Mouse (Mus musculus) heart, postnatal 4 days (tissue): ENCODE results near the gene Dgkq. TPM values are rescaled to one million over a fixed set of nuclear protein-coding genes. Genes with fewer than 3 reads are reported as not detected.

ENCODE experiments used
- total RNA-seq, 2 experiments: library from RNA; stranded (reverse); gene quantifications; 2 replicates each; pipeline ENCODE4 v1.2.3; 2021

Gene Dgkq
- total RNA-seq, 2 experiments from 2014 or later, result 11.8 to 16.2 TPM

Other genes with a start within 250 kb of the Dgkq start
- 100 to 1,000 TPM; 674 to 726 TPM for gene Atp5k, start 235.2 kb downstream of the Dgkq start, total RNA-seq
- gene Mfsd7a, start 220.8 kb downstream of the Dgkq start, total RNA-seq, result under 1 TPM; 0.64 to 0.70 TPM
- 10 to 100 TPM; 61.1 to 64.9 TPM for gene Pcgf3, start 208.4 kb downstream of the Dgkq start, total RNA-seq
- gene Cplx1, start 119.6 kb downstream of the Dgkq start, total RNA-seq, result under 1 TPM; 0.59 to 0.60 TPM
- 10 to 100 TPM; 36.7 to 36.9 TPM for gene Gak, start 39.9 kb downstream of the Dgkq start, total RNA-seq
- gene Tmem175, start 39.9 kb downstream of the Dgkq start, total RNA-seq, result 1 to 10 TPM; 8.3 to 9.4 TPM
- 10 to 100 TPM; 12.9 to 15.3 TPM for gene Idua, start 9.3 kb downstream of the Dgkq start, total RNA-seq
- gene Slc26a1, start 5.9 kb upstream of the Dgkq start, total RNA-seq, result under 1 TPM in 1 of 2 experiments, not detected in 1; 0.23 TPM
- gene Fgfrl1, start 22.7 kb upstream of the Dgkq start, total RNA-seq, result 10 to 100 TPM; 24.7 to 27.0 TPM
- not detected for gene Rnf212, start 105.3 kb upstream of the Dgkq start, total RNA-seq
- not detected for gene Tmed11, start 125.7 kb upstream of the Dgkq start, total RNA-seq
- gene Vmn2r8, start 139.2 kb upstream of the Dgkq start, total RNA-seq, result not detected
- gene Vmn2r9, start 182.9 kb upstream of the Dgkq start, total RNA-seq, result not detected